Mouse (Mus musculus) lung, postnatal 0 days (tissue): Measurements from ENCODE around the gene Zfand2b. TPM values are rescaled to one million over a fixed set of nuclear protein-coding genes. Genes with fewer than 3 reads are reported as not detected.

Experiments
- ATAC-seq: fragments of 200-750 bp; cut with Nextera tagmentation; 2 replicates; pipeline ENCODE4 v1.8.0; 2017; ENCODE audit warnings: moderate library complexity
- DNase-seq: peaks from one replicate; pipeline ENCODE4 v3.0.0-alpha.2; 2016; ENCODE audit warnings: low spot score
- H3K27ac ChIP-seq: fragments of 300-500 bp; sonication (generic); 2 replicates; pipeline ENCODE4 v1.5.1; 2014; ENCODE audit warnings: antibody characterized with exemption, mild to moderate bottlenecking, low read length, mixed read lengths
- H3K27me3 ChIP-seq: fragments of 300-500 bp; sonication (generic); replicated peaks from 2 replicates; pipeline ENCODE4 v1.6.1; 2014; ENCODE audit warnings: low read length, mixed read lengths; ENCODE audit not compliant: insufficient read depth
- H3K36me3 ChIP-seq: fragments of 300-500 bp; sonication (generic); 2 replicates; pipeline ENCODE4 v1.6.1; 2014; ENCODE audit warnings: low read length, mixed read lengths; ENCODE audit not compliant: insufficient read depth
- H3K4me1 ChIP-seq: fragments of 300-500 bp; sonication (generic); 2 replicates; pipeline ENCODE4 v1.6.1; 2014; ENCODE audit warnings: antibody characterized with exemption, low read depth, low read length, mixed read lengths; ENCODE audit not compliant: insufficient read depth
- H3K4me2 ChIP-seq: fragments of 300-500 bp; sonication (generic); replicated peaks from 2 replicates; pipeline ENCODE4 v1.6.1; 2014; ENCODE audit warnings: low read depth, mild to moderate bottlenecking, low read length, moderate library complexity, mixed read lengths
- H3K4me3 ChIP-seq: fragments of 300-500 bp; sonication (generic); 2 replicates; pipeline ENCODE4 v1.5.1; 2014; ENCODE audit warnings: low read depth, low read length
- H3K9ac ChIP-seq: fragments of 300-500 bp; sonication (generic); replicated peaks from 2 replicates; pipeline ENCODE4 v1.6.1; 2014; ENCODE audit warnings: low read depth, mild to moderate bottlenecking
- H3K9me3 ChIP-seq: fragments of 300-500 bp; sonication (generic); 2 replicates; pipeline ENCODE4 v1.6.1; 2016; ENCODE audit warnings: low read length, mixed read lengths
- CTCF ChIP-seq: IDR thresholded peaks from 2 replicates; pipeline ENCODE4 v1.5.1; 2016; ENCODE audit warnings: antibody characterized with exemption, mild to moderate bottlenecking
- EP300 ChIP-seq: IDR thresholded peaks from 2 replicates; pipeline ENCODE4 v1.6.1; 2016; ENCODE audit warnings: antibody characterized with exemption, mild to moderate bottlenecking, control low read depth
- WGBS: fragments of 180-500 bp; shearing (Covaris S2); extraction: QIAGEN DNeasy Blood & Tissue Kit; methylation state at CpG from one replicate; pipeline ENCODE4 v1.1.7; 2014; 5-methylcytosine and 5-hydroxymethylcytosine counted together
- polyA plus RNA-seq: library from polyadenylated mRNA; unstranded; fragments of >200 nt; fragmentation: Nextera tagmentation; extraction: Ambion mirVana; gene quantifications from 2 replicates; pipeline ENCODE4 v1.2.1, GENCODE M21; 2015

Gene Zfand2b
- polyA plus RNA-seq, 1 experiment from 2014 or later: 56.1 TPM

- no peaks in the 10 kb centered on the region for H3K9me3 ChIP-seq
- DNase-seq (peak; percentile 97), ATAC-seq (peak; percentile 90)
- peak within 1 kb of the TSS; percentile 89 for H3K4me2 ChIP-seq
- no peaks in the 10 kb centered on the region for H3K27me3 ChIP-seq
- H3K4me1 ChIP-seq: peaks cover 4% of the 10 kb centered on the region; the same call in 1 of the 2 replicates
- peak within 1 kb of the TSS; percentile 77 for H3K9ac ChIP-seq
- H3K36me3 ChIP-seq: peaks cover 20% of the 10 kb centered on the region; the same call in 1 of the 2 replicates
- TF ChIP-seq CTCF (peak; percentile 74), EP300 (peak; percentile 60)
- peak within 1 kb of the TSS; percentile 98 for H3K27ac ChIP-seq
- H3K4me3 ChIP-seq: peak within 1 kb of the TSS; percentile 81
- 1% methylated on average over 64 of the region's 91 CpGs for WGBS
Measured at GRCm38 (mm10) chr1:75142301-75143261, 25.9 kb upstream of the Zfand2b start, which contains the start of the genes Cnppd1 and Retreg2. Cnppd1 (minus strand) TSS chr1:75142711. Retreg2 (plus strand) TSS chr1:75142778.

DNA sequence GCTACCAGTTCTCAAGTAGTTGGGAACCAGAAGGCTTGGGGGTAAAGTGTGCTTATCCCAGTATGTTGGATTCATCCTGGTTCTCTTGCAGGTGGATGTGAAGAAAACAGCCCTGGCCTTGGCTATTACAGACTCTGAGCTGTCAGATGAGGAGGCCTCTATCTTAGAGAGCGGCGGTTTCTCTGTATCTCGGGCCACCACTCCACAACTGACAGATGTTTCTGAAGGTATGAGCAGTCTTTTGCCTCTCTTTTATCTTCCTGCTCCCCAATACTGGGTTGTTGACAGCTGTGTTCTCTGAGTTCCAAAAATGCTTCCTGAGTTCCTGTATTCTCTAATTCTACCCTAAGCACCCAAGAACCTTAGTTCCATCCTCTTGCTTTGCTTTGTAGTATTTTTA is 22.9 kb upstream of the Zfand2b start:
- no peak for DNase-seq
- ATAC-seq: no peak
- Histone ChIP-seq H3K4me2 (no peak overlapping the region), H3K27me3 (no peaks in the 10 kb centered on the region), H3K4me1 (peaks cover 4% of the 10 kb centered on the region; the same call in 1 of the 2 replicates), H3K9me3 (no peaks in the 10 kb centered on the region), H3K36me3 (peaks cover 15% of the 10 kb centered on the region), H3K4me3 (no peak overlapping the region), H3K27ac (no peak overlapping the region), H3K9ac (no peak overlapping the region)
- WGBS: 96% methylated on average over 3 of the region's 3 CpGs
- no peak for TF ChIP-seq CTCF
- TF ChIP-seq EP300: no peak

DNA sequence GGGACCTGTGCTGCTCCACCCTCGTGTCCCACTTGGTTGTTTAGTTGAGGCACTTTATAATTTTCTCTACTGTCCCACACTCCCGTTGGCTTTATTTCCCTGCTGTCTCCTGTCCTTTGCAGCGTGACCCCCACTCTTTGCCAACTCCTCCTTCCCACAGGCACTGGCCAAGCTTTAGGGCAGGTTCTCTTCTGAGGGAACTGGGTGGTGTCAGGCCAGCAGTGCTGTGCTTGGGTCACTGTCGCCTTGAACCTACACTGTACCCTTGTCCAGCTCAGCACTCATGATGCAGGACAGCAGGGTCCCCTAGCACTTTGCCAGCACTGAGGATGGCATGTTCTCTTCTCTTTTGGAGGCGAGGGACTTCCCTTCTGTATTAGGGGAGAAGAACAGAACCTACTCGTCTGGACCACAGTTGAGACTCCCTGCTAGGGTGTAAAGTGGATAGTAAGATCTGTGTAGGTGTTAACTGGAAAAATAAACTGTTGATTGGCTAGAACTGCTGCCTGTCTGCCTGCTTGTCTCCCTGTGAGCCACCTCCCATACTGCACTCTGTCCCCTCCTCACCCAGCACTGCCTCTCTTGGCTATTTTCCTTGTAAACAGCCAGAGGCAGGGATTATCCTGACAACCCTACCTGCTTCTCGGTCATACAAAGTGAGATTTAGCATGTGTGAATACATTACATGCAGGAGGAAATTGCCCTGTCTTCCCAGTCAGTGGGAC is 20.9 kb upstream of the Zfand2b start:
- Histone ChIP-seq H3K36me3 (peaks cover 15% of the 10 kb centered on the region), H3K9ac (no peak overlapping the region), H3K27me3 (no peaks in the 10 kb centered on the region), H3K4me3 (no peak overlapping the region), H3K4me1 (peaks cover 4% of the 10 kb centered on the region; the same call in 1 of the 2 replicates), H3K9me3 (no peaks in the 10 kb centered on the region), H3K4me2 (no peak overlapping the region), H3K27ac (no peak overlapping the region)
- no peak for ATAC-seq
- 79% methylated on average over 7 of the region's 7 CpGs for WGBS
- DNase-seq: no peak
- TF ChIP-seq EP300: no peak
- no peak for TF ChIP-seq CTCF

- H3K4me3 ChIP-seq: no peak overlapping the region
- WGBS: 83% methylated on average over 4 of the region's 4 CpGs
- H3K9ac ChIP-seq: no peak overlapping the region
- no peaks in the 10 kb centered on the region for H3K27me3 ChIP-seq
- no peak for ATAC-seq
- no peak overlapping the region for H3K4me2 ChIP-seq
- no peak for DNase-seq
- H3K27ac ChIP-seq: no peak overlapping the region
- peaks cover 15% of the 10 kb centered on the region for H3K36me3 ChIP-seq
- H3K9me3 ChIP-seq: no peaks in the 10 kb centered on the region
- H3K4me1 ChIP-seq: no peaks in the 10 kb centered on the region
- TF ChIP-seq EP300: no peak
- TF ChIP-seq CTCF: no peak
Measured at GRCm38 (mm10) chr1:75148727-75149126, 19.7 kb upstream of the Zfand2b start.

GRCm38 (mm10) chr1:75155837-75156236 is 12.6 kb upstream of the Zfand2b start:
- TF ChIP-seq CTCF (no peak), EP300 (no peak)
- H3K9me3 ChIP-seq: no peaks in the 10 kb centered on the region
- DNase-seq: no peak
- no peak overlapping the region for H3K27ac ChIP-seq
- 28% methylated on average over 3 of the region's 3 CpGs for WGBS
- no peak overlapping the region for H3K4me2 ChIP-seq
- ATAC-seq: no peak
- H3K9ac ChIP-seq: no peak overlapping the region
- no peak overlapping the region for H3K4me3 ChIP-seq
- no peaks in the 10 kb centered on the region for H3K36me3 ChIP-seq
- H3K4me1 ChIP-seq: no peaks in the 10 kb centered on the region
- no peaks in the 10 kb centered on the region for H3K27me3 ChIP-seq

GRCm38 (mm10) chr1:75158990-75159389 is 9.5 kb upstream of the Zfand2b start:
- Histone ChIP-seq H3K27me3 (no peaks in the 10 kb centered on the region), H3K9ac (no peak overlapping the region), H3K36me3 (no peaks in the 10 kb centered on the region), H3K4me3 (no peak overlapping the region), H3K4me1 (no peaks in the 10 kb centered on the region), H3K27ac (no peak overlapping the region), H3K4me2 (no peak overlapping the region), H3K9me3 (no peaks in the 10 kb centered on the region)
- TF ChIP-seq EP300: no peak
- TF ChIP-seq CTCF: no peak
- DNase-seq (no peak), ATAC-seq (no peak)
